Mouse (Mus musculus) CD4-positive naive resting alpha-beta T cell, adult 57 days (primary cell): ENCODE results near the gene Ssbp4. TPM values are rescaled to one million over a fixed set of nuclear protein-coding genes. Genes with fewer than 3 reads are reported as not detected.

Source experiments
- total RNA-seq: library from RNA; stranded (reverse); gene quantifications from one replicate; pipeline ENCODE4 v1.2.4, GENCODE M21; 2023

Gene Ssbp4
- total RNA-seq = 116 TPM

DNA sequence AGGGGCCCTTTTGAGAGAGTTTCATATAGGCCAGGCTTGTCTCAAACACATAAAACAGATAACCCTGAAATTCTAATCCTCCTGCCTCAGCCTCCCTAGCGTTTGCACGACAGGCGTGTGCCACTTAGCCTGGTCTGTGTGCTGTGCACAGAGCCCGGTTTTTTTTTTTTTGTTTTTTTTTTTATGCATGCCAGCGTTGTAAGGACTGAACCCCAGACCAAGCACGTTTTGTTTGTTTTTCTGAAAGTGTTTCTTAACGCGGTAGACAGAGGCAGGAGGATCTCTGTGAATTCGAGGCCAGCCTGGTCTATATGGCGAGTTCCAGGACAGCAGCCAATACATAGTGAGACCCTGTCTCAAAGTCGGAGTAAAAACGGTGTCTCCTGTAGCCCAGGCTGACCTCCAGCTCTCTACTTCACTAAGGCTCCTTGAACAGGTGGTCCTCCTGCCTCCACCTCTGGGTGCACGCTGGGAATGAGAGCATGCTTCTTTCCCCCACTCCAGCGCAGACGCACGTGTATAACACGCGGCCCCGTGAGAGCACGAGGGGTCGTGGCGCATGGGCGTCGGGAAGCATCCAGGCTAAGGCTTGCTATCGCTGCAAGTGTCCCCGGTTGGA, at the start of gene Ssbp4:
TSS of gene Ssbp4 (minus strand) at position 124 of the 619 bp plus-strand sequence.

DNA sequence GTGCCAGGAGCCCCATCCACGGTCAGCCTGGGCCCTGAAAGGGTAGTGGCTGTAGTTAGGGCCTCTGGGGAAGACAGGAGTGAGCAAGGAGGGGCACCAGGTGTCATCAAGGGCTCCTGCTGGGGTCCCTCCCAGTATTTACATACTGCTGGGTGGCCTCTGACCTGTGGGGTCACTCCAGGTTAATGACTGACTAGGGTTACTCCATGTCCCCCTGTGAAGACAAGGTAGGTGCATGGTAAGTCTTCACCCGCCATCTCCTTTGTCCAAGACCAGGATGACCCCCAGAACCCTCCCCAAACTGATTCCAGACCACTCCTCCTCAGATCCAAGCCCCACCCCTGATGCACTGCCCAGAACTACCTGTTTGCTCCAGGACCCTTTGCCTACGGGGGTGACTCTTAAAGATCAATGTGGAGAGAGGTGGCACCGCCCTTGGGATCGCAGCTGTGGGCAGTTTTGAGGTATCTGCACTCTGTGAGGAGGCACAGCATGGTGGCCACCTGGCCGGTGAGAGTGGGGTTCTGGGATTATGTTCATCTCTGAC, 23.7 kb upstream of the Ssbp4 start, which contains the start of gene Gdf15:
TSS of gene Gdf15 (minus strand) at position 111 of the 547 bp plus-strand sequence.

DNA sequence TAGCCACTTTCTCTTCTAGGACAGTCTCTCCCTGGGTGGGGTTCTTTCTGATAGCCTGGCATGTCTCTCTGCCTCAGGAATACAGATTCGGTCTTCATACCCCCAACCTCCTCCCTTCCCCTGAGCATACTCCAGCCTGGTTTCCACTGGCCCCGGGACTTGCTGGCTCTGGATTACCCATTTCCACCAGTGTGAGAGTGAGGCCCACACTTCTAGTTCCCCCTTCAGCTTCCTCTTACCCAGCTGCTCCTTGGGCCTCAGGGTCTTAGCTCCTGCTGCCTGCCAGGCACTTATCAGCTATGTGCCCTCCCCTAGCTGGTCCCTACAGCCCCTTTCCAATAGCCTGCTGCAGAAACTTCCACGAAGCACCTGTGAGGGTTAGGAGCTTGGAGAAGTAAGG, 7.2 kb upstream of the Ssbp4 start, which contains the start of gene Lrrc25:
TSS of gene Lrrc25 (plus strand) at position 262 of the 400 bp plus-strand sequence.

DNA sequence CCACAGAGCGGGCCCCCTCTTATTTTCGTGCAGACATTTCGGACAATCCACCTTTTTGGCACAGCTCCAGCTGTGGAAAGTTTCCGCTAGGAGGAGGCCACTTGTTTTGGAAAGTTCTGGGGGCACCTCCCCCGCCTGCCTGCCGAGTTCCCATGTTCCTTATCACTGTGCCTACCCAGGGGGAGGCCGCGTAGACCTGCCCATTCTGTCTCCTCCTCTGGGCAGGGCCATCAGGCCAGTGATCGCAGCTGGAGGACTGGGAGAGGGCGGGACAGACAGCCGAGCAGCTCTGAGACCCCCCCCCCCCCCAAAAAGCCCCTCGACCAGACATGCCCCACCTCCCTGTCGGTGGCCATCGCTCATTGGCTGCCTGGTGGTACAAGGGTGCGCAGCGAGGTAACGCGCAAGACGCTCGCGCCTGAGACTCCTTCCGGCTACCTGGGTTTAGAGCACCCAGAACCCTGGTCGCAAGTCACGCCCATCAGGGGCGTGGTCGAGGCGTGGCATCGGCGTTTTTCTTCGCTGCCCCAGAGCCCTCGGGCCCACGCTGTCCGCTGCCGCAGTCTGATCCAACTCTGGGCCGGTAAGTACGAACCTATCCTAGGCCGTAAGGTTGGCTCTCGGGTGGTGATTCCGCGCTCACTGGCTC, 14.6 kb downstream of the Ssbp4 start, which contains the start of gene Isyna1:
TSS of gene Isyna1 (plus strand) at position 413 of the 649 bp plus-strand sequence.

Other genes starting within 250 kb of the Ssbp4 start
- gene Comp, start 235.3 kb downstream of the Ssbp4 start, total RNA-seq = 0.83 TPM
- 28.3 TPM for gene Crtc1, start 169.3 kb downstream of the Ssbp4 start, total RNA-seq
- gene Klhl26, start 131.9 kb downstream of the Ssbp4 start, total RNA-seq = 8.8 TPM
- gene Tmem59l, start 121.5 kb downstream of the Ssbp4 start, total RNA-seq = not detected
- not detected for gene Crlf1, start 115.7 kb downstream of the Ssbp4 start, total RNA-seq
- 58.5 TPM for gene Rex1bd, start 102.1 kb downstream of the Ssbp4 start, total RNA-seq
- gene Uba52, start 98.1 kb downstream of the Ssbp4 start, total RNA-seq = 3,579 TPM
- 280 TPM for gene Fkbp8, start 81.1 kb downstream of the Ssbp4 start, total RNA-seq
- 55.7 TPM for gene Kxd1, start 80.9 kb downstream of the Ssbp4 start, total RNA-seq
- 33.6 TPM for gene Ell, start 69.4 kb downstream of the Ssbp4 start, total RNA-seq
- gene Isyna1, start 14.5 kb downstream of the Ssbp4 start, total RNA-seq = 86.9 TPM
- 1.2 TPM for gene Lrrc25, start 7.3 kb upstream of the Ssbp4 start, total RNA-seq
- gene Gdf15, start 23.6 kb upstream of the Ssbp4 start, total RNA-seq = not detected
- gene Pgpep1, start 51.5 kb upstream of the Ssbp4 start, total RNA-seq = 2.0 TPM
- 109 TPM for gene Lsm4, start 64.4 kb upstream of the Ssbp4 start, total RNA-seq
- gene Jund, start 90.1 kb upstream of the Ssbp4 start, total RNA-seq = 1,593 TPM
- gene Iqcn, start 94.6 kb upstream of the Ssbp4 start, total RNA-seq = 9.8 TPM
- not detected for gene Gm3336, start 109.7 kb upstream of the Ssbp4 start, total RNA-seq
- gene Pde4c, start 114.8 kb upstream of the Ssbp4 start, total RNA-seq = 0.30 TPM
- gene Rab3a, start 145.8 kb upstream of the Ssbp4 start, total RNA-seq = 7.0 TPM
- gene Mpv17l2, start 152.1 kb upstream of the Ssbp4 start, total RNA-seq = 19.3 TPM
- 18.3 TPM for gene Pik3r2, start 167.8 kb upstream of the Ssbp4 start, total RNA-seq
- 171 TPM for gene Mast3, start 196.2 kb upstream of the Ssbp4 start, total RNA-seq
- gene Il12rb1, start 199.6 kb upstream of the Ssbp4 start, total RNA-seq = 2.2 TPM
- 38.4 TPM for gene Arrdc2, start 230.8 kb upstream of the Ssbp4 start, total RNA-seq